Mouse (Mus musculus) kidney, postnatal 0 days (tissue): ENCODE results near the gene Hist2h3c2. TPM values are rescaled to one million over a fixed set of nuclear protein-coding genes. Genes with fewer than 3 reads are reported as not detected.
A peak's percentile ranks its signal among the peaks of the same experiment; 100 is the strongest.
"Not testable (repeated sequence)": the region's sequence is repeated elsewhere in the genome, so short reads cannot be mapped to it uniquely, and the experiment has no call there.

ENCODE experiments used
- ATAC-seq: fragments of 200-750 bp; cut with Nextera tagmentation; replicated peaks from 2 replicates; pipeline ENCODE4 v1.8.0; 2017; ENCODE audit warnings: low read depth, moderate number of reproducible peaks, moderate TSS enrichment, moderate library complexity; ENCODE audit not compliant: low FRiP score
- DNase-seq: peaks from one replicate; pipeline ENCODE4 v3.0.0-alpha.2; 2016; ENCODE audit warnings: low spot score
- H3K27ac ChIP-seq: fragments of 300-500 bp; sonication (generic); 2 replicates; pipeline ENCODE4 v1.5.1; 2014; ENCODE audit warnings: mild to moderate bottlenecking
- H3K27me3 ChIP-seq: fragments of 300-500 bp; sonication (generic); 2 replicates; pipeline ENCODE4 v1.6.1; 2014; ENCODE audit warnings: low read length, mixed read lengths; ENCODE audit not compliant: insufficient read depth
- H3K36me3 ChIP-seq: fragments of 300-500 bp; sonication (generic); 2 replicates; pipeline ENCODE4 v1.6.1; 2014; ENCODE audit warnings: low read length, mixed read lengths; ENCODE audit not compliant: insufficient read depth
- H3K4me1 ChIP-seq: fragments of 300-500 bp; sonication (generic); replicated peaks from 2 replicates; pipeline ENCODE4 v1.6.1; 2014; ENCODE audit warnings: antibody characterized with exemption, low read length, mixed read lengths; ENCODE audit not compliant: insufficient read depth
- H3K4me2 ChIP-seq: fragments of 300-500 bp; sonication (generic); 2 replicates; pipeline ENCODE4 v1.6.1; 2014; ENCODE audit warnings: mild to moderate bottlenecking, low read length, moderate library complexity, mixed read lengths
- H3K4me3 ChIP-seq: fragments of 300-500 bp; sonication (generic); replicated peaks from 2 replicates; pipeline ENCODE4 v1.5.1; 2014; ENCODE audit warnings: low read depth, low read length
- H3K9ac ChIP-seq: fragments of 300-500 bp; sonication (generic); 2 replicates; pipeline ENCODE4 v1.6.1; 2014; ENCODE audit warnings: low read depth, low read length
- H3K9me3 ChIP-seq: fragments of 300-500 bp; sonication (generic); replicated peaks from 2 replicates; pipeline ENCODE4 v1.6.1; 2016; ENCODE audit warnings: low read length, inconsistent platforms, mixed read lengths
- CTCF ChIP-seq: IDR thresholded peaks from 2 replicates; pipeline ENCODE4 v1.5.1; 2016; ENCODE audit warnings: antibody characterized with exemption, low read depth, mild to moderate bottlenecking, moderate library complexity
- WGBS: fragments of 180-500 bp; shearing (Covaris S2); extraction: QIAGEN DNeasy Blood & Tissue Kit; methylation state at CpG from one replicate; pipeline ENCODE4 v1.1.7; 2014; 5-methylcytosine and 5-hydroxymethylcytosine counted together
- polyA plus RNA-seq: library from polyadenylated mRNA; unstranded; fragments of >200 nt; fragmentation: Nextera tagmentation; extraction: Ambion mirVana; gene quantifications from 2 replicates; pipeline ENCODE4 v1.2.1, GENCODE M21; 2015

Gene Hist2h3c2
- polyA plus RNA-seq, 1 experiment from 2014 or later, result 2.1 TPM

DNA sequence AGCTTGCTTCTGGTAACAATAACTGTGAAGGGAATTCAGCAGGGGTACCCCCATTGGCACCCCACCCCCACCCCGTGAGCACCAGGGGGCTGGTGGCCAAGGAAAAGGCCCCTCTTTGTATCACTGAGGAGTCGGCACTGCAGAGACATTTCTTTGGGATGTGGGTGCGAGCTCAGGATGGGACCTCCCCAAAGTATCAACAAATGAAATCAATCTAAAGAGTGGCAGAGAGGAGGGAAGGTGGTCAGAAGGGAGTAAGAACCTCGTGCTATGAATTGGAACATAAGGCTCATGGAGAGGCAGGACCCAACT, 10.1 kb upstream of the Hist2h3c2 start:
- Histone ChIP-seq H3K9me3 (no peaks in the 10 kb centered on the region), H3K4me3 (no peak overlapping the region), H3K27me3 (no peaks in the 10 kb centered on the region), H3K36me3 (no peaks in the 10 kb centered on the region), H3K27ac (no peak overlapping the region), H3K4me2 (peak overlapping the region; percentile 51), H3K9ac (no peak overlapping the region), H3K4me1 (peaks cover 6% of the 10 kb centered on the region)
- ATAC-seq (no peak), DNase-seq (no peak)
- 51% methylated on average over 4 of the region's 4 CpGs for WGBS
- TF ChIP-seq CTCF, result no peak

DNA sequence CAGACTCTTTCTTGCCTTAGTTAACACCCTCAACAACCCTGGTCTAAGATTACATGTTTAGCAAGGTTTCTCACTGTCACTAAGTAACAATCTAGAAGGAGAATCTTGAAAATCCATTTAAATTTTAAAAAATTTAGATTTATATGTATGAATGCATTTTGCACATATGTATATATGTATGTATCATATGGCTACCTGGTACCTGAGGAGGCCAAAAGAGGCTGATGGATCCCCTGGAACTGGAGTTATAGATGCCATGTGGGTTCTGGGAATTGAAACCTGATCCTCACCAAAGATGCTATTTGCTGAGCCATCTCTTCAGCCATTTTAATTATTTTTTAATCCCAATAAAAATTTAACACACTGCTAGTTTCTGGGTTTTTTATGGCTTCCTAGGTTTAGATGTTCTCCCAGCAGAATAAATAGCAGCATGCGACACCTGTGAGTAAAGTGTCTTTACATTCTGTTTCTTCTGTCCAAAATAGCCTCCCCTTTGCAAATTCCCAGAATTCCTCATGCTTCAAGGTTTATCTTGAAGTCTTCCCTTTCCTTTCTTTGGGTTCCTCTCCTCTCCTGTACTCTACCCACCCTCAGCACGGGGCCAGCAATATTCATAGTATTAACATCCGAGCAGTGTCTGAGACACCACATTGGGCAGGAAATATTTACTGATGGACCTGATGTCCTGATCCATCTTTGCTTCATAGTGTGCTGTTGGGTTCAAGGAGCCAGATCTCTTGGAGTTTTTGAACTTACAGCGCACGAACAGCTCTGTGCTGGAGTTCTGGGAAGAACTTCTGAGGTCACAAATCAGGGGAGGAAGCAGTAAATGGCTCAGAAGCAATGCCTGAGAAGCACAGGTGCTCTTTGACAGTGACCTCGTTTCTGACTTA, 9.5 kb upstream of the Hist2h3c2 start:
- 0 out of 2 replicates have a peak overlapping the region, but pooled peaks have one; percentile 36 for H3K4me3 ChIP-seq
- H3K27ac ChIP-seq, result no peak overlapping the region
- H3K9me3 ChIP-seq, result no peaks in the 10 kb centered on the region
- no peak for ATAC-seq
- no peaks in the 10 kb centered on the region for H3K36me3 ChIP-seq
- H3K4me2 ChIP-seq, result peak overlapping the region; percentile 51
- no peak for TF ChIP-seq CTCF
- peaks cover 11% of the 10 kb centered on the region for H3K4me1 ChIP-seq
- H3K27me3 ChIP-seq, result no peaks in the 10 kb centered on the region
- H3K9ac ChIP-seq, result no peak overlapping the region; the same call in 1 of the 2 replicates
- no peak for DNase-seq
- WGBS, result 38% methylated on average over 6 of the region's 6 CpGs

DNA sequence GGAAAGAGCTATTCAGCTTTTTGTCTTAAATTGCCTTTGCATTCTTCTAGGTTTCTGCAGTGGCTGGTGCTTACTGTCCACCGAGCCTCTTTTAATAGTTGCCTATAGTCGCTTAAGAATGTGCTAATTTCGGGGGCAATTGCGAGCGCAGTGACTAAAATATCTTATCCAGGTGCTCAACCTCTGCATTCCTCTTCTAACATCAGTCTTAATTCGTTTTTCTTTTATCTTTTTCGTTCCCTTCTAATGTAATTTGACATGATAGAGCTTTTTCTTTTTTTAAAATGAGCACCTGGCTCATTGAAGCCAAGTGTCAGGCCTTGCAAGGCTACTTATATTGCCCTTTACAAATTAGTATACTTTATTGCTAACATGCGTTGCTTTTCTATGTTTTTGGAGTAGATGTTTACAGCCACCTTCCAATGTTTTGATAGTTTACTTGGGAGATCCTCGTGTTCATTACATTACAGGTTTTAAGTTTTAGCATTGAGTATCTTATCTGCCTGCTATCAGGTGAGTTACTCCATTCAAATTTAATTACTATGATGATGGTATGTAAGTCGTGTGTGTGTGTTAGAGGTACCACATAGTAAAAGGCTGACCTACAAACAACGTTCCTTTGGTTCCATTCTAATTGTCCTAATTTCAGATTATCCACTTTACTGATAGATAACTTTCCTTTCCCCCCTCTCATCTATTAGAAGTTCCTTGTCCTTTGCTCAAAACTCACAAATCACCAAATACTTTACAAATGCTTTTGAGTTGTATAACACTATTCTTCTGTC, 8.6 kb upstream of the Hist2h3c2 start:
- WGBS, result 6% methylated on average over 11 of the region's 11 CpGs
- no peak for ATAC-seq

DNA sequence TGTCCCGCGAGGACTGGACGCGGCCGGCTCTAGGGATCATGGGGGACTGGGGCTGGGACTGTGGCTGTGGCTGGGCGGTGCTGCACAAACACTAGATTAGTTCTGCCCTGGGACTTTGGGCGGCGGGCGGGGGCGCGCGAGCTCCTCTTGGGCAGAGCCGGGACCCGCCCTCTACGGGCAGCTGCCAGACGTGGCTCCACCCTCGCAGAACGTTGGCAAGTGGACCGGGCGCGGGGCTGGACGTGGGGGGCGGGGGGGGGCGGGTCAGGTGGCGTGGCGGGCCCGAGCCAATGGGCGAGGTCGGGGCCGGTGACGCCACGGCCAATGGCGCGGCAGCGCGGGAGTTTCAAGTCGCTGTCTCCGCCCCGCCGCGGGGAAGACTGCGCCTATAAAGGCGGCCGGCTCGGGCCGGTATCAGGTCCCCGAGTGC, 7.5 kb upstream of the Hist2h3c2 start, which contains the start of gene Hist2h3c1:
Hist2h3c1 (plus strand) TSS at position 259 of the 430 bp plus-strand sequence.
- not testable (repeated sequence) for H3K36me3 ChIP-seq, H3K27me3 ChIP-seq
- WGBS, result 0% methylated on average over 1 of the region's 47 CpGs

More for the DNA sequence above, 8.6 kb upstream of the Hist2h3c2 start:
- H3K27ac ChIP-seq, result peak overlapping the region; percentile 52; the same call in 1 of the 2 replicates
- no peaks in the 10 kb centered on the region for H3K9me3 ChIP-seq
- peak overlapping the region; percentile 51 for H3K4me2 ChIP-seq
- TF ChIP-seq CTCF, result no peak
- no peaks in the 10 kb centered on the region for H3K36me3 ChIP-seq
- H3K4me1 ChIP-seq, result peaks cover 11% of the 10 kb centered on the region
- H3K9ac ChIP-seq, result peak overlapping the region; percentile 55
- no peaks in the 10 kb centered on the region for H3K27me3 ChIP-seq
- peak overlapping the region; percentile 36 for H3K4me3 ChIP-seq
- no peak for DNase-seq

DNA sequence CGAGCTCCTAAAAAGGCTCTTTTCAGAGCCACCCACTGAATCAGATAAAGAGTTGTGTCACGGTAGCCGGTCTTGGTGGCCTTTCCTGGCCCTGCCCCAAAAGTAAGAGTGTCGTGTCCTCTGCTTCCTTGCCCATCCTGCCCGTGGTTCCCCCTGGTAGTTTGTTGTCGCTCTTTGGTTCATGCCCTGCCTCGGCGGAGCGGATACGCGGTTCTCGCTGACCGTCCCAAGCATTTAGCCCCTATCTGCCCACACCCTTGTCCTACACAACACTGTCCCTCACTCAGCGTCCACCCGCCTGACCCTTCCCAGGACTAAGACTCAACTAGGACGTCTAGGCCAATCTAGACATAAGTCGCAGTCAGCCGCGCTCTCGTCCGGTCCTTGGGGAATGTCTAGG, 7.1 kb upstream of the Hist2h3c2 start:
- 1% methylated on average over 10 of the region's 21 CpGs for WGBS
- Histone ChIP-seq H3K4me1 (peaks cover 11% of the 10 kb centered on the region), H3K4me3 (0 out of 2 replicates have a peak overlapping the region, but pooled peaks have one; percentile 14), H3K27ac (peak overlapping the region; percentile 83; the same call in 1 of the 2 replicates)
- not testable (repeated sequence) for H3K9ac ChIP-seq, DNase-seq, H3K4me2 ChIP-seq, H3K36me3 ChIP-seq, H3K9me3 ChIP-seq, ATAC-seq, H3K27me3 ChIP-seq

More for the DNA sequence above, 7.5 kb upstream of the Hist2h3c2 start, which contains the start of gene Hist2h3c1:
- peak within 1 kb of the TSS; percentile 51 for H3K4me2 ChIP-seq
- H3K9ac ChIP-seq, result peak within 1 kb of the TSS; percentile 55
- ATAC-seq, result peak; percentile 93
- peak within 1 kb of the TSS; percentile 36 for H3K4me3 ChIP-seq
- H3K4me1 ChIP-seq, result peaks cover 11% of the 10 kb centered on the region
- peak within 1 kb of the TSS; percentile 83; the same call in 1 of the 2 replicates for H3K27ac ChIP-seq
- DNase-seq, H3K9me3 ChIP-seq: not testable (repeated sequence)

DNA sequence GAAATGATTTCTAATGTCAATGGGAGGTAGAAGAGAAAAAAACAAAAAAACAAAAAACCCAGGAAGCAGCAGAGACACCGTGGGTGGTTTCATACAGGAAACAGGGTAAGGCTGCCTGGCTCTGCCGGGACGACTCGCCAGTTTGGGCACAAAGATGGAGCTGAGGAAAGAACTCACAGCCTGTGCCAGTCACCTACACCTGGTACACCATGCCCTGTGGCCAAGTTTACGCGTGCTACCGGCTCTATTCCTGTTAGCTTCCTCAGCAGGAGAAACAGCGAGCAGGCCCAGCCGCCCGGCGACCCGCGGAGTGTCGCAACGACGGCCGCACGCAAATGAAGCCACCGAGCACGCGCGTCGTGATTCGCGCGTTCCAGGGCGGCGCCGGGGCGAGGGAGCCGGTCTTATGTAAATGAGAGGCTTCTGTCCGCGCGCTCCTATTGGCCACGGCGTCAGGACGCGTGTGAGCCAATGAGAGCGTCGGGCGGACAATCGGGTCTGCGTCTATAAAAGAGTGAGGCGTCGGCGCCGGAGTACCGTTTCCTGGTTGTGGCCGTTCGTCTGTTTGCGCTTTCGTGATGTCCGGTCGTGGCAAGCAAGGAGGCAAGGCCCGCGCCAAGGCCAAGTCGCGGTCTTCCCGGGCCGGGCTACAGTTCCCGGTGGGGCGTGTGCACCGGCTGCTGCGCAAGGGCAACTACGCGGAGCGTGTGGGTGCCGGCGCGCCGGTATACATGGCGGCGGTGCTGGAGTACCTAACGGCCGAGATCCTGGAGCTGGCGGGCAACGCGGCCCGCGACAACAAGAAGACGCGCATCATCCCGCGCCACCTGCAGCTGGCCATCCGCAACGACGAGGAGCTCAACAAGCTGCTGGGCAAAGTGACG, 6.3 kb upstream of the Hist2h3c2 start, which contains the start of gene Hist2h2aa1:
Hist2h2aa1 (plus strand) TSS at position 495 of the 884 bp plus-strand sequence.
- peak within 1 kb of the TSS; percentile 78 for H3K9ac ChIP-seq
- peaks cover 11% of the 10 kb centered on the region for H3K4me1 ChIP-seq
- H3K4me3 ChIP-seq, result peak within 1 kb of the TSS; percentile 48
- H3K27me3 ChIP-seq, H3K9me3 ChIP-seq, H3K36me3 ChIP-seq: not testable (repeated sequence)
- H3K27ac ChIP-seq, result peak within 1 kb of the TSS; percentile 94
- peak within 1 kb of the TSS; percentile 59 for H3K4me2 ChIP-seq
- peak; percentile 86 for ATAC-seq
- DNase-seq, result peak; percentile 75
- 0% methylated on average over 19 of the region's 88 CpGs for WGBS
